Mouse (Mus musculus): ENCODE measurements around the gene 4930539E08Rik. TPM values are rescaled to one million over a fixed set of nuclear protein-coding genes. Genes with fewer than 3 reads are reported as not detected.

Gene 4930539E08Rik
- polyA plus RNA-seq, 1 experiment from 2014 or later, result not detected

DNA sequence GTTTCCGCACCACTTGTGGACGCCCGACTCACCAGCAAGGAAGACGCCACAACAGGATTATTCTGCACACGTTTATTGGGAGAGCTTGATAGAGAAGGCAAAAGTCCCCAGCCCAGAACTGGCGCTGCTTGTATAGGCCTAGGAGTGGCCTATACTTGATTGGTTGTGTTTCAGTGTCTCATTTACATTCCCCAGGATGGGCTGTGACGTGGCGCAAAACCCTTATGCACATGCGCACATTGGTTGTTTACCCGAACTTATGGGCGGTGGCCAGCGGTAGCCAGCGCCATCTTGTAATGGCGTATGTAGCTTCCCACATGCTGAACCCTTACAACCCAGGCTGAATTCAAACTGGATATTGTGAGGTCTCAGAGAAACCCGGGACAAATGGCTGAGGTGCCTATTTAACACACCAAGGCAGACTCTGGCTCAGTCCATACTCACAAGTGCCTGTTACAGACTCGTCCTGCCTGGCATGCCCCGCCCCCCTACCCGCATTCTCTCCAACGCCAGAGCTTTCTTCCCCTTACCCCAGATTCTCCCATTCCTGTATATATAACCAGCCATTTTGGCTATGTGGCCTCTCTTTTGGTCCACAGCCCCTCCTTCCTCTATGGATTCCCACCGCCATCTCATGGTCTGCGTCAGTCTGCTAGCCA is 19.8 kb downstream of the 4930539E08Rik start:
- H3K4me3 ChIP-seq (ENCODE audit: low read depth, low read length), result no peak overlapping the region
- peaks cover 2% of the 10 kb centered on the region; the same call in 1 of the 2 replicates for H3K4me1 ChIP-seq (ENCODE audit: control insufficient read depth, insufficient read depth, low read length)
- ATAC-seq (replicated peaks; ENCODE audit: insufficient number of reproducible peaks, low FRiP score, low TSS enrichment), result no peak
- H3K9me3 ChIP-seq (replicated peaks; ENCODE audit: control insufficient read depth, low read length), result no peaks in the 10 kb centered on the region
- no peaks in the 10 kb centered on the region for H3K36me3 ChIP-seq (ENCODE audit: control insufficient read depth, insufficient read depth, low read length)
- no peak overlapping the region for H3K27ac ChIP-seq (ENCODE audit: low read depth, low read length)
- WGBS (ENCODE audit: insufficient replicate concordance), result 91% methylated on average over 21 of the region's 21 CpGs
- no peaks in the 10 kb centered on the region for H3K27me3 ChIP-seq (ENCODE audit: control insufficient read depth, insufficient read depth, low read length)
- no peak overlapping the region for H3K4me2 ChIP-seq
- no peak overlapping the region for H3K9ac ChIP-seq (ENCODE audit: low read depth, low read length)

DNA sequence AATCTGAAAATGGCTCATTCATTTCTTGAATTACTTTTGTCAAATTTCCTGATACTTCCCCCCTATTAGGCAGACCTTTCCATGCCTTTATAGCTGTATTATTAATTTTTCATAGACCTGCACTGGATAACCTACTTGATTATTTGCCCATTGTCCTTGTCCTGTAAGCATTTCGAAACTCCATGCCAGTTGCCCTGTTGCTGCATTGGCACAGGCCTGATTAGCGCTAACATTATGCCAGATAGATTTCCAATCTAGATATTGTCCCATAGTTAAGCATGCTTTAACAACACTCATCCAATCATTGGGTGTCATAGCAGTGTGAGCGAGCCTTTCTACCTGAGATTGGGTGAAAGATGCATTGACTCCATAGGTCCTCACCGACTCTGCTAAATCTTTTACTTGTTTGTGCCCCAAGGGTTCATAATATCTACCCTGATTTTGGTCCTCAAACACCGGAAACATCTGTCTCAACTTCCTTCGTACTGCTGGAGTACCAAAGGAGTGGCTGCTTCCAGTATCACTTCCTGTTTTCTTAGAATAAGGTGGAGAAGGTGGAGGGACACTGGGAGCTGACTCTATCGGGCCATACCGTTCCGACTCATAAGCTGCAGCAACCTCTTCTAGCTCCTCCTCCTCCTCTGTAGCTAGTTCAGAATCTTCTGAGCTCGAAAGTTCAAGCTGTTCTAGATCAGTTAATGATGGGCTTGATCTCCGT is 20.9 kb downstream of the 4930539E08Rik start:
- no peak overlapping the region for H3K27ac ChIP-seq (ENCODE audit: low read depth, low read length)
- no peak for ATAC-seq (replicated peaks; ENCODE audit: insufficient number of reproducible peaks, low FRiP score, low TSS enrichment)
- WGBS (ENCODE audit: insufficient replicate concordance), result 83% methylated on average over 11 of the region's 11 CpGs
- H3K4me3 ChIP-seq (ENCODE audit: low read depth, low read length), result no peak overlapping the region
- no peaks in the 10 kb centered on the region; the same call in 1 of the 2 replicates for H3K4me1 ChIP-seq (ENCODE audit: control insufficient read depth, insufficient read depth, low read length)
- no peak overlapping the region for H3K4me2 ChIP-seq
- H3K9me3 ChIP-seq (replicated peaks; ENCODE audit: control insufficient read depth, low read length), result no peaks in the 10 kb centered on the region
- H3K9ac ChIP-seq (ENCODE audit: low read depth, low read length), result no peak overlapping the region
- no peaks in the 10 kb centered on the region for H3K27me3 ChIP-seq (ENCODE audit: control insufficient read depth, insufficient read depth, low read length)
- H3K36me3 ChIP-seq (ENCODE audit: control insufficient read depth, insufficient read depth, low read length), result no peaks in the 10 kb centered on the region

DNA sequence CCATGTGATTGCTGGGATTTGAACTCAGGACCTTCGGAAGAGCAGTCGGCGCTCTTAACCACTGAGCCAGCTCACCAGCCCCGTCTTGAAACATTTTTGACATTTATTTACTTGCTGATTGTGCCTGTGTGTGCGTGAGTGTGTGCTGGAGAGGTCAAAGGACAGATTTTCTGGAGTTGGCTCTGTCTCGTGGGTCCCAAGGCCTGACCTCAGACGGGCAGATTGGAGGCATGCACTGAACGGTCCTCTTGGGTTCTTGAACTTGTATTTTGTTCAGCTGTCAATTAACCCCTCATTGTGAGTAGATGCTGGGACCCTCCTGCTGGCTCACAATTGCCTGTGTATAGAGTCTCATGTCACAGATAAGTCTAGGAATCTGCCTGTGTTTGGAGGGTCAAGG is 28.9 kb downstream of the 4930539E08Rik start:
- Histone ChIP-seq H3K27me3 (ENCODE audit: control insufficient read depth, insufficient read depth, low read length) (peaks cover 4% of the 10 kb centered on the region; the same call in 1 of the 2 replicates), H3K9me3 (replicated peaks; ENCODE audit: control insufficient read depth, low read length) (no peaks in the 10 kb centered on the region), H3K4me1 (ENCODE audit: control insufficient read depth, insufficient read depth, low read length) (no peaks in the 10 kb centered on the region), H3K4me3 (ENCODE audit: low read depth, low read length) (no peak overlapping the region), H3K9ac (ENCODE audit: low read depth, low read length) (no peak overlapping the region), H3K27ac (ENCODE audit: low read depth, low read length) (no peak overlapping the region), H3K36me3 (ENCODE audit: control insufficient read depth, insufficient read depth, low read length) (no peaks in the 10 kb centered on the region), H3K4me2 (no peak overlapping the region)
- 79% methylated on average over 8 of the region's 8 CpGs for WGBS (ENCODE audit: insufficient replicate concordance)
- ATAC-seq (replicated peaks; ENCODE audit: insufficient number of reproducible peaks, low FRiP score, low TSS enrichment), result no peak

DNA sequence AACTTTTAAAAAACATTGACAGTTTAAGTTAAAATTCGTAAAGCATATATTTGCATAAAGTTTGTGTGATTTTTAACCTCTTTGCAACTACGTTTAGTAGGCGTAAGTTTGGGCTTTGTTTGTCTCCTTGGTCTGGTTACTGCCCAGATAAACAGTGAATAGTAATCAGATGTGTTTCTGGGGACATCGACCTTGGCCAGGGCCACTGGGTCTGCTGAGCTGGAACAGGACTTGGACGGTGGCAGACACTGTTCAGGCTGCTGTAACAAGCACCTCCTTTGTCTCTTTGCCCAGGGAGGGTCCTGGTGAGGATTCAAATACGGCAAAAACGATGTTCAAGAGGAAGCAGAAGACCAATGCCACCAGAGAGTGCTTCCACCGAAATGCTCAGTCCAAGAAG is 29.9 kb downstream of the 4930539E08Rik start:
- Histone ChIP-seq H3K27me3 (ENCODE audit: control insufficient read depth, insufficient read depth, low read length) (peaks cover 9% of the 10 kb centered on the region; the same call in 1 of the 2 replicates), H3K9ac (ENCODE audit: low read depth, low read length) (no peak overlapping the region), H3K4me2 (no peak overlapping the region), H3K9me3 (replicated peaks; ENCODE audit: control insufficient read depth, low read length) (no peaks in the 10 kb centered on the region), H3K27ac (ENCODE audit: low read depth, low read length) (no peak overlapping the region), H3K36me3 (ENCODE audit: control insufficient read depth, insufficient read depth, low read length) (no peaks in the 10 kb centered on the region), H3K4me3 (ENCODE audit: low read depth, low read length) (no peak overlapping the region), H3K4me1 (ENCODE audit: control insufficient read depth, insufficient read depth, low read length) (no peaks in the 10 kb centered on the region)
- no peak for ATAC-seq (replicated peaks; ENCODE audit: insufficient number of reproducible peaks, low FRiP score, low TSS enrichment)
- WGBS (ENCODE audit: insufficient replicate concordance), result 78% methylated on average over 8 of the region's 8 CpGs

DNA sequence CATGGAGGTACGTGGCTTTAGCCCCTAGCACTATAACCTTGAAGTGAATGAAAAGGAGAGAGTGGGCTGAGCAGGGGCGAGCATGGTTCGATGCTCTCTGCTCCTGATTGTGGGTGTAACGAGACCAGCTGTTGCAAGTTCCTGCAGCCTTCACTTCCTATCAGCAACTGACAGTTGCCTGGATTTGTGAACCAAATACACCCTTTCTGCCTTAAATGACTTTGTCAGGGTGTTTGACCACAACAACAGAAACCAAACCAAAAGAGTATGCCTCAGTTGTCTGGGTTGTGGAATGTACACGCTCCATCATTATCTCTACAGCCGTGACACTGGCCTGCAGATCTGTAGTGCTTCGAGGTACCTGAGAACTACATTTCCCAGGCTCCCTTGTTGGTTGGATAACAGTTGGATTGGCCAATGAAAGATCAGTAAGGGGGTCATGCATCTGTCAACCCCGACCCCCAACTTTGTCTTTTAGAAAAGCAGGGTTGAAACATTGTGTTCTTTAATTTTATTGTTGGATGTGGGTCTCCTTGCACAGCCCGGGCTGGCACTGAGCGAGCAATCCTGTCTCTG is 31.1 kb downstream of the 4930539E08Rik start:
- H3K4me3 ChIP-seq (ENCODE audit: low read depth, low read length), result no peak overlapping the region
- peaks cover 11% of the 10 kb centered on the region; the same call in 1 of the 2 replicates for H3K27me3 ChIP-seq (ENCODE audit: control insufficient read depth, insufficient read depth, low read length)
- no peak overlapping the region for H3K27ac ChIP-seq (ENCODE audit: low read depth, low read length)
- H3K4me1 ChIP-seq (ENCODE audit: control insufficient read depth, insufficient read depth, low read length), result 0 out of 2 replicates have a peak, but pooled peaks cover 2% of the 10 kb centered on the region
- H3K36me3 ChIP-seq (ENCODE audit: control insufficient read depth, insufficient read depth, low read length), result no peaks in the 10 kb centered on the region
- no peak overlapping the region for H3K9ac ChIP-seq (ENCODE audit: low read depth, low read length)
- no peaks in the 10 kb centered on the region for H3K9me3 ChIP-seq (replicated peaks; ENCODE audit: control insufficient read depth, low read length)
- 52% methylated on average over 10 of the region's 10 CpGs for WGBS (ENCODE audit: insufficient replicate concordance)
- no peak for ATAC-seq (replicated peaks; ENCODE audit: insufficient number of reproducible peaks, low FRiP score, low TSS enrichment)
- no peak overlapping the region for H3K4me2 ChIP-seq

DNA sequence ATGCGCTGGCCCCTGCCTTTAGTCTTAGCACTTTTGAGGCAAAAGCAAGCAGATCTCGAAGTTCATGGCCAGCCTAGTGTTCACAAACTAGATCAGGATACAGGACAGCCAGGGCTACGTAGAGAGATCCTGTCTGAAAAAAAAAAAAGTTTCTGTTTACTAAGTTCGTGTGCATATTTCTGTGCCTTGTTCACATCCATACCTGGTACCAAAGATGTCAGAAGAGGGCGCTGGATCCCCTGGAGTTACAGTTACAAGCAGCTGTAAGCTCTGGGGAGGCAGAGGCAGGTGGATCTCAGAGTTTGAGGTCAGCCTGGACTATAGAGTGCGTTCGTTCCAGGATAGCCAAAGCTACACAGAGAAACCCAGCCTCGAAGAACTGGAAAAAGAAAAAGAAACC is 32.3 kb downstream of the 4930539E08Rik start:
- H3K36me3 ChIP-seq (ENCODE audit: control insufficient read depth, insufficient read depth, low read length), result no peaks in the 10 kb centered on the region
- no peak for ATAC-seq (replicated peaks; ENCODE audit: insufficient number of reproducible peaks, low FRiP score, low TSS enrichment)
- 46% methylated on average over 8 of the region's 8 CpGs for WGBS (ENCODE audit: insufficient replicate concordance)
- no peak overlapping the region for H3K9ac ChIP-seq (ENCODE audit: low read depth, low read length)
- H3K4me1 ChIP-seq (ENCODE audit: control insufficient read depth, insufficient read depth, low read length), result 0 out of 2 replicates have a peak, but pooled peaks cover 2% of the 10 kb centered on the region
- H3K4me2 ChIP-seq, result no peak overlapping the region
- H3K4me3 ChIP-seq (ENCODE audit: low read depth, low read length), result no peak overlapping the region
- no peak overlapping the region for H3K27ac ChIP-seq (ENCODE audit: low read depth, low read length)
- H3K9me3 ChIP-seq (replicated peaks; ENCODE audit: control insufficient read depth, low read length), result no peaks in the 10 kb centered on the region
- H3K27me3 ChIP-seq (ENCODE audit: control insufficient read depth, insufficient read depth, low read length), result peaks cover 15% of the 10 kb centered on the region

DNA sequence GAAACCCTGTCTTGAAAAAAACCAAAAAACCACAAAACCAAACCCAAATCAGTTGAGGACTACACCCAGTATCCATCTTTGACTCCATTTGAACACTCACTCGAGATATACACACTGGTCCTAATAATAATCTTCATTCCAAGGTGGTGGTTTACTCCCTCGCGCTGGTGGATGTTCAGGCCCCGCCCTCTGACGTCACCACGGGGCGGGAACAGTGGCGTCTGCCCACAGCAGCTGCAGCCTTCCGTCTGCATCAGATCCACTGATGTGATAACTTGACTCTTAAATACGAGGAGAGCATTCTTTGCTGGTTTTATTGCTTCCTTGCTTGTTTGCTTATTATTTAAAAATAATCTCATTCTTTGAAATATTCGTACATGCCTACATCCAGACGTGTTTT is 32.8 kb downstream of the 4930539E08Rik start:
- peaks cover 15% of the 10 kb centered on the region for H3K27me3 ChIP-seq (ENCODE audit: control insufficient read depth, insufficient read depth, low read length)
- WGBS (ENCODE audit: insufficient replicate concordance), result 5% methylated on average over 12 of the region's 12 CpGs
- H3K4me2 ChIP-seq, result peak overlapping the region; percentile 25; the same call in 1 of the 2 replicates
- H3K27ac ChIP-seq (ENCODE audit: low read depth, low read length), result no peak overlapping the region
- H3K4me3 ChIP-seq (ENCODE audit: low read depth, low read length), result no peak overlapping the region
- no peaks in the 10 kb centered on the region for H3K9me3 ChIP-seq (replicated peaks; ENCODE audit: control insufficient read depth, low read length)
- H3K9ac ChIP-seq (ENCODE audit: low read depth, low read length), result no peak overlapping the region
- no peaks in the 10 kb centered on the region for H3K36me3 ChIP-seq (ENCODE audit: control insufficient read depth, insufficient read depth, low read length)
- ATAC-seq (replicated peaks; ENCODE audit: insufficient number of reproducible peaks, low FRiP score, low TSS enrichment), result no peak
- 0 out of 2 replicates have a peak, but pooled peaks cover 2% of the 10 kb centered on the region for H3K4me1 ChIP-seq (ENCODE audit: control insufficient read depth, insufficient read depth, low read length)

DNA sequence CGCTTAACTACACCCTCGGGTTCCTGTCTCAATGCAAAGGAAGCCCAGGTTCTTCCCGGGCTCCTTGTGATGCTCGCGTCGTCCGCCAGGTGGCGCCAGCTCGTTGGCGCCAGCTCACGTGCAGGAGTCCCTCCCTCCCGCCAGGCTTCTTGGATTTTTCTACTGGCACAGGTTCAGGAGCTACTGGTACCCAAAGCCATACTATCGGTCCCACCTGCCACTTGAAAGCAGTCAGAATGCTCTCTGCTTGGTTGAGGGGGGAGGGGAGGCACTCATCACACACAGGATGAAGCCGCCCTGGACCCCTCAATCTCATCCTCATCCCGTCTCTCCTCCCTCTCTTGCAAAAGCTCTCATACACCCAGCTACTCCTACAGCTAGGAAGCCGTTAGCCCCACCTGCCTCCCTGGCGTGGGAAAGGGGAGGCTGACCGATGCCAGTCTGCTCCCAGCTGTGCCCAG is 35.2 kb downstream of the 4930539E08Rik start:
- Histone ChIP-seq H3K36me3 (ENCODE audit: control insufficient read depth, insufficient read depth, low read length) (no peaks in the 10 kb centered on the region), H3K27ac (ENCODE audit: low read depth, low read length) (no peak overlapping the region), H3K9ac (ENCODE audit: low read depth, low read length) (0 out of 2 replicates have a peak overlapping the region, but pooled peaks have one; percentile 43), H3K4me1 (ENCODE audit: control insufficient read depth, insufficient read depth, low read length) (peaks cover 11% of the 10 kb centered on the region; the same call in 1 of the 2 replicates), H3K4me2 (0 out of 2 replicates have a peak overlapping the region, but pooled peaks have one; percentile 31), H3K4me3 (ENCODE audit: low read depth, low read length) (0 out of 2 replicates have a peak overlapping the region, but pooled peaks have one; percentile 8), H3K9me3 (replicated peaks; ENCODE audit: control insufficient read depth, low read length) (no peaks in the 10 kb centered on the region), H3K27me3 (ENCODE audit: control insufficient read depth, insufficient read depth, low read length) (peaks cover 15% of the 10 kb centered on the region)
- ATAC-seq (replicated peaks; ENCODE audit: insufficient number of reproducible peaks, low FRiP score, low TSS enrichment), result no peak
- 5% methylated on average over 18 of the region's 18 CpGs for WGBS (ENCODE audit: insufficient replicate concordance)
